Mouse (Mus musculus) erythroblast, embryonic 14.5 days (primary cell): ENCODE data around the gene Zfp644. TPM values are rescaled to one million over a fixed set of nuclear protein-coding genes. Genes with fewer than 3 reads are reported as not detected.
A peak's percentile ranks its signal among the peaks of the same experiment; 100 is the strongest.

Experiments used
- H3K27me3 ChIP-seq: 2 replicates; pipeline ENCODE4 v1.6.1; 2012; ENCODE audit warnings: inconsistent platforms; ENCODE audit not compliant: control insufficient read depth
- H3K36me3 ChIP-seq: 2 replicates; pipeline ENCODE4 v1.6.1; 2012; ENCODE audit warnings: mild to moderate bottlenecking, inconsistent platforms; ENCODE audit not compliant: control insufficient read depth
- H3K4me1 ChIP-seq: 2 replicates; pipeline ENCODE4 v1.6.1; 2012; ENCODE audit warnings: inconsistent platforms; ENCODE audit not compliant: control insufficient read depth
- H3K4me3 ChIP-seq: replicated peaks from 2 replicates; pipeline ENCODE3; 2012; ENCODE audit warnings: moderate library complexity, mild to moderate bottlenecking, inconsistent platforms
- H3K9me3 ChIP-seq: 2 replicates; pipeline ENCODE4 v1.6.1; 2012; ENCODE audit warnings: low read length, inconsistent platforms, mixed read lengths; ENCODE audit not compliant: control insufficient read depth
- GATA1 ChIP-seq: IDR thresholded peaks from 2 replicates; pipeline ENCODE4 v1.6.1; 2012; ENCODE audit warnings: low read length, inconsistent platforms, mixed read lengths
- TAL1 ChIP-seq: IDR thresholded peaks from 3 replicates; pipeline ENCODE4 v1.6.1; 2012; ENCODE audit warnings: low read length, inconsistent platforms, mixed read lengths
- polyA plus RNA-seq: library from polyadenylated mRNA; stranded (reverse); fragments of >175 nt; gene quantifications from 2 replicates; pipeline ENCODE4 v1.2.3, GENCODE M21; 2012

The Zfp644 gene
- polyA plus RNA-seq, 1 experiment = 4.2 TPM

- peaks cover 6% of the 10 kb centered on the region for H3K36me3 ChIP-seq
- TF ChIP-seq GATA1 (no peak), TAL1 (no peak)
- no peaks in the 10 kb centered on the region for H3K27me3 ChIP-seq
- H3K9me3 ChIP-seq = no peaks in the 10 kb centered on the region; the same call in 1 of the 2 replicates
- no peak overlapping the region for H3K4me3 ChIP-seq
- H3K4me1 ChIP-seq = no peaks in the 10 kb centered on the region
Measured at GRCm38 (mm10) chr5:106590686-106591085, 106.4 kb downstream of the Zfp644 start.

- Histone ChIP-seq H3K36me3 (peaks cover 4% of the 10 kb centered on the region), H3K9me3 (no peaks in the 10 kb centered on the region; the same call in 1 of the 2 replicates), H3K4me1 (no peaks in the 10 kb centered on the region), H3K27me3 (no peaks in the 10 kb centered on the region), H3K4me3 (no peak overlapping the region)
- TF ChIP-seq TAL1 = no peak
- no peak for TF ChIP-seq GATA1
Measured at GRCm38 (mm10) chr5:106589670-106590069, 107.4 kb downstream of the Zfp644 start.

- H3K27me3 ChIP-seq = no peaks in the 10 kb centered on the region
- no peaks in the 10 kb centered on the region; the same call in 1 of the 2 replicates for H3K9me3 ChIP-seq
- TF ChIP-seq GATA1 = no peak
- no peak for TF ChIP-seq TAL1
- peaks cover 4% of the 10 kb centered on the region for H3K36me3 ChIP-seq
- no peaks in the 10 kb centered on the region for H3K4me1 ChIP-seq
- H3K4me3 ChIP-seq = no peak overlapping the region
Measured at GRCm38 (mm10) chr5:106589006-106589405, 108.1 kb downstream of the Zfp644 start.

GRCm38 (mm10) chr5:106580943-106581342 is 116.1 kb downstream of the Zfp644 start:
- no peaks in the 10 kb centered on the region for H3K9me3 ChIP-seq
- H3K4me1 ChIP-seq = no peaks in the 10 kb centered on the region
- no peak overlapping the region for H3K4me3 ChIP-seq
- TF ChIP-seq TAL1 = no peak
- no peak for TF ChIP-seq GATA1
- peaks cover 3% of the 10 kb centered on the region for H3K27me3 ChIP-seq
- H3K36me3 ChIP-seq = no peaks in the 10 kb centered on the region

GRCm38 (mm10) chr5:106577237-106577888 is 119.7 kb downstream of the Zfp644 start:
- Histone ChIP-seq H3K4me3 (no peak overlapping the region), H3K4me1 (peaks cover 8% of the 10 kb centered on the region), H3K36me3 (no peaks in the 10 kb centered on the region), H3K9me3 (peaks cover 7% of the 10 kb centered on the region), H3K27me3 (peaks cover 39% of the 10 kb centered on the region)
- no peak for TF ChIP-seq TAL1
- TF ChIP-seq GATA1 = no peak

GRCm38 (mm10) chr5:106575098-106575497 is 122.0 kb downstream of the Zfp644 start:
- Histone ChIP-seq H3K4me3 (no peak overlapping the region), H3K36me3 (no peaks in the 10 kb centered on the region), H3K27me3 (peaks cover 46% of the 10 kb centered on the region), H3K9me3 (peaks cover 7% of the 10 kb centered on the region), H3K4me1 (peaks cover 8% of the 10 kb centered on the region)
- TF ChIP-seq GATA1 = no peak
- TF ChIP-seq TAL1 = no peak

GRCm38 (mm10) chr5:106574560-106574946 is 122.5 kb downstream of the Zfp644 start:
- Histone ChIP-seq H3K4me1 (peaks cover 8% of the 10 kb centered on the region), H3K27me3 (peaks cover 46% of the 10 kb centered on the region), H3K4me3 (peak overlapping the region; percentile 57), H3K36me3 (no peaks in the 10 kb centered on the region), H3K9me3 (peaks cover 7% of the 10 kb centered on the region)
- TF ChIP-seq TAL1 (no peak), GATA1 (no peak)

GRCm38 (mm10) chr5:106573742-106574559 is 123.1 kb downstream of the Zfp644 start:
- H3K4me3 ChIP-seq = peak overlapping the region; percentile 57
- TF ChIP-seq GATA1 (no peak), TAL1 (no peak)

More at GRCm38 (mm10) chr5:106573742-106574559, 123.1 kb downstream of the Zfp644 start:
- peaks cover 46% of the 10 kb centered on the region for H3K27me3 ChIP-seq
- peaks cover 8% of the 10 kb centered on the region for H3K4me1 ChIP-seq
- H3K9me3 ChIP-seq = peaks cover 7% of the 10 kb centered on the region
- no peaks in the 10 kb centered on the region for H3K36me3 ChIP-seq

Other genes with a start within 250 kb of the Zfp644 start
- not detected in 2 replicates for gene Barhl2, start 239.1 kb downstream of the Zfp644 start, polyA plus RNA-seq
- gene Gm17304, start 88.2 kb downstream of the Zfp644 start, polyA plus RNA-seq = not detected in 2 replicates
- gene Hfm1, start 229.0 kb upstream of the Zfp644 start, polyA plus RNA-seq = not detected in 2 replicates